Mouse (Mus musculus): ENCODE results near the gene Mill2. TPM values are rescaled to one million over a fixed set of nuclear protein-coding genes. Genes with fewer than 3 reads are reported as not detected.

Gene Mill2
- polyA plus RNA-seq (2014; fragmentation: Illumina TruSeq; extraction: RNeasy Lipid Tissue Mini Kit (QIAGEN cat#74804); ENCODE audit: low read depth, low replicate concordance), result 1.0 TPM

GRCm38 (mm10) chr7:18839865-18840264 is at the start of gene Mill2:
Gene Mill2 (plus strand): TSS chr7:18839966.

DNA sequence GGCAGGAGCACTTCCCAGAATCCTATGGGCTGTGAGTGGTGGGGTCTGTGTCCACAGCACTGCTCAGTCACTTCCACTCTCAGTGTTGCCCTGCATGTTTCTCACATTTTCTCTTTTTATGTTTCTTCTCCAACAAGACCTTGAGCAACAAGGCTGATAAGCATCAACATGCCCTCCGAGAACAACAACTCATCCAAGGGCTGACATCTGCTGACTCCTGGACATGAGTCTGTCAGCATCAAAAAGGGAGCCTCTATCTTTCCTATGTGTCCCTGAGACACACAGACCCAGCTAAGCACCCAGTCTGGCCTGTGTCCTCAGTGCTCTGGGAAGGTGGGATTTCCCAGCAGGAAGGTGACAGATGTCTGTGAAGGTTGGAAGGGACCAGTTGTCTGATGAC is 41.3 kb upstream of the Mill2 start, which contains the start of gene Psg19:
TSS of gene Psg19 (minus strand) at position 101 of the 400 bp plus-strand sequence.

DNA sequence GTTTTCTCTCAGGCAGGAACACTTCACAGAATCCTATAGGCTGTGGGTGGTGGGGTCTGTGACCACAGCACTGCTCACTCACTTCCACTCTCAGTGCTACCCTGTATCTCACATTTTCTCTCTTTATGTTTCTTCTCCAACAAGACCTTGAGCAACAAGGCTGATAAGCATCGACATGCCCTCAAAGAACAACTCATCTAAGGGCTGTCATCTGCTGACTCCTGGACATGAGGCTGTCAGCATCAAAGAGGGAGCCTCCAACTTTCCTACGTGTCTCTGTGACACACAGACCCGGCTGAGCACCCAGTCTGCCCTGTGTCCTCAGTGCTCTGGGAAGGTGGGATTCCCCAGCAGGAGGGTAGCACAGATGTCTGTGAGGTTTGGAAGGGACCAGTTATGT is 18.3 kb upstream of the Mill2 start, which contains the start of gene Psg17:
TSS of gene Psg17 (minus strand) at position 101 of the 400 bp plus-strand sequence.

GRCm38 (mm10) chr7:18871031-18871430 is 31.3 kb downstream of the Mill2 start, which contains the start of gene Pglyrp1:
Gene Pglyrp1 (plus strand): TSS chr7:18871331.

GRCm38 (mm10) chr7:18910241-18910831 is 70.6 kb downstream of the Mill2 start, which contains the start of gene Ccdc61:
Gene Ccdc61 (minus strand): TSS chr7:18910415.

Other genes starting within 250 kb of the Mill2 start
- not detected for gene Psg23, start 223.5 kb upstream of the Mill2 start, polyA plus RNA-seq (2014; fragmentation: Illumina TruSeq; extraction: RNeasy Lipid Tissue Mini Kit (QIAGEN cat#74804); ENCODE audit: low read depth, low replicate concordance)
- gene Psg21, start 183.2 kb upstream of the Mill2 start, polyA plus RNA-seq (2014; fragmentation: Illumina TruSeq; extraction: RNeasy Lipid Tissue Mini Kit (QIAGEN cat#74804); ENCODE audit: low read depth, low replicate concordance), result not detected
- gene Psg20, start 153.8 kb upstream of the Mill2 start, polyA plus RNA-seq (2014; fragmentation: Illumina TruSeq; extraction: RNeasy Lipid Tissue Mini Kit (QIAGEN cat#74804); ENCODE audit: low read depth, low replicate concordance), result not detected
- not detected for gene Psg22, start 121.9 kb upstream of the Mill2 start, polyA plus RNA-seq (2014; fragmentation: Illumina TruSeq; extraction: RNeasy Lipid Tissue Mini Kit (QIAGEN cat#74804); ENCODE audit: low read depth, low replicate concordance)
- gene Psg19, start 41.4 kb upstream of the Mill2 start, polyA plus RNA-seq (2014; fragmentation: Illumina TruSeq; extraction: RNeasy Lipid Tissue Mini Kit (QIAGEN cat#74804); ENCODE audit: low read depth, low replicate concordance), result not detected
- gene Psg17, start 18.4 kb upstream of the Mill2 start, polyA plus RNA-seq (2014; fragmentation: Illumina TruSeq; extraction: RNeasy Lipid Tissue Mini Kit (QIAGEN cat#74804); ENCODE audit: low read depth, low replicate concordance), result not detected
- gene Pglyrp1, start 31.4 kb downstream of the Mill2 start, polyA plus RNA-seq (2014; fragmentation: Illumina TruSeq; extraction: RNeasy Lipid Tissue Mini Kit (QIAGEN cat#74804); ENCODE audit: low read depth, low replicate concordance), result not detected
- gene Ccdc61, start 70.4 kb downstream of the Mill2 start, polyA plus RNA-seq (2014; fragmentation: Illumina TruSeq; extraction: RNeasy Lipid Tissue Mini Kit (QIAGEN cat#74804); ENCODE audit: low read depth, low replicate concordance), result 2.1 TPM
- 0.08 TPM for gene Nova2, start 85.9 kb downstream of the Mill2 start, polyA plus RNA-seq (2014; fragmentation: Illumina TruSeq; extraction: RNeasy Lipid Tissue Mini Kit (QIAGEN cat#74804); ENCODE audit: low read depth, low replicate concordance)
- gene Nanos2, start 147.4 kb downstream of the Mill2 start, polyA plus RNA-seq (2014; fragmentation: Illumina TruSeq; extraction: RNeasy Lipid Tissue Mini Kit (QIAGEN cat#74804); ENCODE audit: low read depth, low replicate concordance), result not detected
- not detected for gene Mypop, start 151.3 kb downstream of the Mill2 start, polyA plus RNA-seq (2014; fragmentation: Illumina TruSeq; extraction: RNeasy Lipid Tissue Mini Kit (QIAGEN cat#74804); ENCODE audit: low read depth, low replicate concordance)
- 1.2 TPM for gene Irf2bp1, start 164.1 kb downstream of the Mill2 start, polyA plus RNA-seq (2014; fragmentation: Illumina TruSeq; extraction: RNeasy Lipid Tissue Mini Kit (QIAGEN cat#74804); ENCODE audit: low read depth, low replicate concordance)
- 12.5 TPM for gene Foxa3, start 183.6 kb downstream of the Mill2 start, polyA plus RNA-seq (2014; fragmentation: Illumina TruSeq; extraction: RNeasy Lipid Tissue Mini Kit (QIAGEN cat#74804); ENCODE audit: low read depth, low replicate concordance)
- 3.7 TPM for gene Sympk, start 184.4 kb downstream of the Mill2 start, polyA plus RNA-seq (2014; fragmentation: Illumina TruSeq; extraction: RNeasy Lipid Tissue Mini Kit (QIAGEN cat#74804); ENCODE audit: low read depth, low replicate concordance)
- not detected for gene Rsph6a, start 214.7 kb downstream of the Mill2 start, polyA plus RNA-seq (2014; fragmentation: Illumina TruSeq; extraction: RNeasy Lipid Tissue Mini Kit (QIAGEN cat#74804); ENCODE audit: low read depth, low replicate concordance)
- gene Dmwd, start 236.3 kb downstream of the Mill2 start, polyA plus RNA-seq (2014; fragmentation: Illumina TruSeq; extraction: RNeasy Lipid Tissue Mini Kit (QIAGEN cat#74804); ENCODE audit: low read depth, low replicate concordance), result 0.72 TPM
- 2.7 TPM for gene Dmpk, start 243.9 kb downstream of the Mill2 start, polyA plus RNA-seq (2014; fragmentation: Illumina TruSeq; extraction: RNeasy Lipid Tissue Mini Kit (QIAGEN cat#74804); ENCODE audit: low read depth, low replicate concordance)

Data from liver, adult 10 weeks (tissue).